Mouse (Mus musculus): ENCODE data around the gene Gtf2a1l. TPM values are rescaled to one million over a fixed set of nuclear protein-coding genes. Genes with fewer than 3 reads are reported as not detected.

Gtf2a1l gene
- polyA plus RNA-seq, 1 experiment from 2014 or later: not detected

Other genes with a start within 250 kb of the Gtf2a1l start
- 7.0 and 7.4 TPM in 2 replicates for gene Foxn2, start 227.9 kb upstream of the Gtf2a1l start, polyA plus RNA-seq (2014; fragmentation: Nextera tagmentation; extraction: Ambion mirVana)
- 33.3 and 34.7 TPM in 2 replicates for gene Ppp1r21, start 138.5 kb upstream of the Gtf2a1l start, polyA plus RNA-seq (2014; fragmentation: Nextera tagmentation; extraction: Ambion mirVana)
- 2.4 and 2.8 TPM in 2 replicates for gene Ston1, start 71.0 kb upstream of the Gtf2a1l start, polyA plus RNA-seq (2014; fragmentation: Nextera tagmentation; extraction: Ambion mirVana)
- 0.79 and 1.3 TPM in 2 replicates for gene Lhcgr, start 123.3 kb downstream of the Gtf2a1l start, polyA plus RNA-seq (2014; fragmentation: Nextera tagmentation; extraction: Ambion mirVana)

Data from forebrain, embryonic 14.5 days (tissue).